Mouse (Mus musculus) CH12F3 (cell line): ENCODE data around the gene Actl10.

Experiments
- in situ Hi-C: fragments of 300-500 bp; cut with MboI; formaldehyde crosslinking; loops from 2 replicates; pipeline ENCODE4 v1.14.3; 2020; ENCODE audit warnings: low sequenced_read_pairs

The Actl10 gene

DNA sequence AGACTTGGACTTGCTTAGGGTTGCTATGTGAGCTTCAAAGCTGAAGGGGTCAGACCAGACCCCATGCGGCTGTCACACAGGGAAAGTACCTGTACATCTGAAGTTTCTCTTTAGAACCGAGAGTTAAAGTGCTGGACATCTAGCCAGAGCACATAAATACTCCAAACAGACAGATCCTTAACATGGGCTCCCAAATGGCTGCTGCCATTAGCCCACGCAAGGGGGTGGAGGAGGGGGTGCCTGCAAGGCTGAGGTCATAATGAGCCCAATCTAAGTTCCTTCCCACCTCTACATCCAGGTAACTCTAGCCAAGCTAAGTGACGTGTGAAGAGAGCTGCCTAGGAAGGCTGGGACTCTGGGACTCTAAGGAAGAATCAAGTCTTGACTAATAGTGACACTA lies at the start of gene Actl10:
Actl10 (plus strand) TSS at position 301 of the 400 bp plus-strand sequence.
- in situ Hi-C loops: no loop called here

DNA sequence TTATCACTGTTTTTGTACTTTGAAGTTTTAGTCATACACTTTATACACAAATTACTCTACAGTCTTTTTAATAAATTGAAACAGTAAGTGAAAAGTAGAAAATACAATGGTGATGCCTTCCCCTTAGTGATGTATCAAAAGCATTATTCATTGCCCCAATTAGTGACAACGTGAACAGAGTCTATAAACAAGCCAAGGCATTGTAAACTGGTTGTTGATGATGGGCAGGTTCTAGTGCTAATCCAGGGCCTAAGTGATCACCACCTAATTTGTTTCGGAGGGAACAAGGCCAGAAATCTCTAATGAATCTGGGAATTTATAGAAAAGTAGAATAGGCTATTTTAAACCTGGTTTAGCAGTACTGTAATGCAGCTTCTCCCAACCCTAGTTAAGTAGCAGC lies 44.5 kb upstream of the Actl10 start:
- in situ Hi-C loops: no loop called here

DNA sequence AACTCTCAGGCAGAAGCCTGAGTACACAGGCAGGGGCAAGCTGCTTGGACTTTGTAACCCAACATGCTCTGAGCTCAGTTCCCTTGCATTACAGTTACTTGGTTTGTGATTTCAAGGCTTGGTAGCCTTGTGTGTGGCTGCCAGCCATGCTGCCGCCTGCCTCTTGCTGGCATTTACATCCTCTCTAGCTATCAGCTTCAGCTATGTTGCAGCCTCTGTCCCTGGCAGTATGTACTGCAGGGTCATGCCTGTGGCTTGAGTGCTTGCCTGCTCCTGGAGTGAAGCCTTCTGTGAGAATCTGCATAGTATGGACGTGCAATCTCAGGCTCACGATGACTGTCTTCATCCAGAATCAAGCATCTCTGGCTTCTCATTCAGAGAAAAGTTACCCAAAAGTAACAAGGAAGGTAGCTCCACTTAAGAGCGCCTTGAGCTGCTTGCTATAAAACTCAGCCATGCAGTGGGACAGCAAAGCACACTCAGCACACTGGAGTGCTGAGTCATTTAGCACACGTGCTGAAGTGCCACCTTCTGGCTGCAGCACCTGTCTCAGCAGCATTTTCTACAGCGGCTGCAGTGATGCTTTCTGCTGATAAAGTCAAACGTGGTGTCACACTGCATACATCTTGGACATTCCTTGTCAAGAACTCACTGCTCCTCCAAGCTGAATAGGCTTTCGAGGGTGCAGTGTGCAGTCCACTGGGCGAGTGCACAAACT lies 43.9 kb upstream of the Actl10 start:
- in situ Hi-C loops: no loop called here

DNA sequence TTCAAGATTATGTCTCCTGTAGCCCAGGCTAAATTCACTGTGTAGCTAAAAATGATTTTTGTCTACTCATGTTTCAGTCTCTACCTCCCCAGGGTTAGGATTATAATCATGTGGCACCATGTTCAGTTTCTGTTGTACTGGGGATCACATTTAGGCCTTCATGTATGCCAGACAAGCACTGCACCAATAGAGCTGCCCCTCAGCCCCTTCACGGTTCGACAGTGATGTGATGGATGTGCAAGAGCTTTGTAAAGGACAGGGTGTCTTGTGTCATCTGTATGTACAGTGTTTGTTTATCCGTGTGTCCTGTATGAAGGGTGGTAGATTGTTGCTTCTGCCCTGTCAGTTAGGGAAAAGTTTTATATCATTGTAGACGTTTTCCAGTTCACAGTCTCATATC lies 43.1 kb upstream of the Actl10 start:
- in situ Hi-C loops: no loop called here

DNA sequence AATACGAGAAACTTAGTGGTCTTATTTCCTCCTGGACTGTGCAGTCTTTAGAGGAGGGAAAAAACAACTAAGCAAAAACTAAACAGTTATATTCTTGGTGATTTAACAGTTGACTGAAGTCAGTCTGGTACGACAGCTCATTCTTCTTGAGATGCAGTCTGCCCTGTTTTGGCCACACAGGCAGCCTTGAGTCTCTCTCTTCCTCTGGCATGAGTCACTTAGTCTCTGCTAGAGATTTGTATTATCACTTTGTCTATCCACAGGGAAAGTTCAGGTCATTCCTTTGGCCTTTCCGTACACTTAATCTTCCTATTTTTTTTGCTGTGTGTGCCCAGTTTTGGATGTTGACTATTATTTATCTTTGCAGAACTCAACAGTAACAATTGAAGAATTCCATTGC lies 41.4 kb upstream of the Actl10 start:
- in situ Hi-C loops: no loop called here

DNA sequence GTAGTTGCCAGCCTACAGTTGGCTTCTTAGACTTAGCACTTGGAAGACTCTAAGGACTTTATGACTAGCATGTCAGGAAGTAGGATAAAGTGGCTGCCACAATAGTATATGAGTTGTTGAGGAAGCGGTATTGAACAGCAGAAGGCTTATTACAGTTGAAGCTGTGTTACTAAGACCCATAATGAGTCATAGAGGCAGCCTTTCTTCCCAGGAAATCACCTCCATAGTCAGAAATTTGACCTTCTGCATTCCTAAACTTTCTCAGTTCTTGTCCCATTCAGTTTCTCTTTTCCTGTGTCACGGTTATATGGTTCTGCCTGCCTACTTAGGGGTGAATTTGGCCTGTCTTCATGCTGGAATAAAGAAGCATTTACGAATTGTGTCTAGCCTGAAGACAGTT lies 34.6 kb upstream of the Actl10 start:
- in situ Hi-C loops: no loop called here

DNA sequence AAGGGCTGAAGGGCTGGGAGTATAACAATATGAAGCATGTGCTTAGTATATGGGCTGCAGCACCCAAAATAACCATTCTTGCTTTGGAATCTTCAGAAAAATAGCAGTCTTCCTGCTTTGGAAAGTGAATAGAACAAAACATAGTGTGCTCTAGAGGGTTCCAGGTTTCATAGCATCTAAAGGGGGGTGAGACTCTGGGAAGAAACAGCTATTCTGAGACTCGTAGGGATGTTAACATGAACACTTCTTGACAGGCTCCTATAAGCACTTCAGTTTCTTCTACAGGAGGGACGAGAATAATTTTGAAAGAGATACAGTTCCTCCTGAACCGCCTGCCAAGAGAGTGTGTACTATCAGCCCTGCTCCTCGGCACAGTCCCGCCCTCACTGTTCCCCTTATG lies 34.2 kb upstream of the Actl10 start:
- in situ Hi-C loops: no loop called here

DNA sequence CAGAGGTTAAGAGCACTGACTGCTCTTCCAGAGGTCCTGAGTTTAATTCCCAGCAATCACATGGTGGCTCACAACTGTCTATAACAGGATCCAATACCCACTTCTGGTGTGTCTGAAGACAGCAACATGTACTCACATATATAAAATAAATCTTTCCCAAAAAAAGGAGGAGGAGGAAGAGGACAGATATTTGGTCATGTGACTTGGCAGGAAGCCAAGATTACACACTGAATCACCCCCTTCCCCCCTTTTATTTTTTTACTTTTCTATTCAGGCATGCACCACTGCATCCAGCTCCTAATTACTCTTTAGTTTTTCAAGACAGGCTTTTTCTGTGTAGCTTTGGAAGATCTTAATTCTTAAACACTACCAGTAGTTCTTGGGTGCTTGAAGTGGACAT lies 30.1 kb upstream of the Actl10 start:
- in situ Hi-C loops: no loop called here

DNA sequence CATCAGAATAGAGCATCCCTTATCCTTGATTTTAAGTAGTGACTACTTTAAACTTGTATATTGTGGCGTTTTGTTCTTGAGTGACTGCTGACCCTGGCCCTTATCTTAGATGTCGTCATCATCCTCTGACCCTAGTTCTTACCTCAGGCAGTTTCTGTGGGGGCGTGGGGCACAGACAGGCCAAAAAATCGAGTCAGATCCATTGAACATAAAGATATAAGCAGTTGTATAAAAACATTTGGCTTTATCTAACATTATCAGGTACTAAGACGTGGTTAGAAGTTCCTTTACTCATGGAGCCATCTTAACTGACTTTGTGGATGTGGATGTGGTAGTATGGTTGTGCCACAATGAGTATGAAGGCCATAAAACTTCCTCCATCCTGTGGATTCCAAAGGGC lies 29.2 kb upstream of the Actl10 start:
- in situ Hi-C loops: no loop called here

DNA sequence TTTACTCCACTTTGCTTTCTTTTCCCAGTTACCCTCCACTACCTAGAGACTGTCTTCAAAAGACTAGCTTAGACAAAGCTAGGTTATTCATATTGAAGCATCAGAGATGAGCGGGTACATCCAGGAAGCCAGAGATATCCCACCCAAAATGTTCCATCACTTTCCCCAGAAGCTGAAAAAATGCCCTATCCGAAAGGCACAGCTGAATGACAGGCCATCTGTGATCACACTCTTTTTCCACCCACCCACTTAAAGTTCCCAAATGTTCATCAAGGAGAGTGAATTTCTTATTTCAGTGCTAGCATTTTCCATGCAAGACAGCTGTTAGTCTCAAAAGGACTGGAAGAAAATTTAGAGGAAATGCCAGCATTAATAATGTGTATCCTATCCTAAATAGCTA lies 26.3 kb upstream of the Actl10 start:
- in situ Hi-C loops: no loop called here

DNA sequence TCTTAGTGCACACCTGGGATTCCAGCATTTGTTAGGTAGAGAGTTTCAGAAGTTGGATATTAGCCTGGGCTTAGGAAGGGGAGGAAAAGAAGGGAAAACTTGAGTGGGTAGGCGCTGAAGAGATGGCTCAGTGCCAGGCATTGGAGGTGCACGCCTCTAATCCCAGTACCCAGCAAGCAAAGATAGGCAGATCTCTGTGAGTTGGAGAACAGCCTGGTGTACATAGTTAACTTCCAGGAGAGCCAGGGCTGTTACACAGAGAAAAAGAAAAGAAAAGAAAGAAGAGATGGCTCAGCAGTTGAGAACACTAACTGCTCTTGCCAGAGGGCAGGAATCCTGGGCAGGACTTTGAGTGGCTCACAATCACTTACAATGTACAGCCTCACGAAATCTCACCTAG lies 25.0 kb upstream of the Actl10 start:
- in situ Hi-C loops: no loop called here

DNA sequence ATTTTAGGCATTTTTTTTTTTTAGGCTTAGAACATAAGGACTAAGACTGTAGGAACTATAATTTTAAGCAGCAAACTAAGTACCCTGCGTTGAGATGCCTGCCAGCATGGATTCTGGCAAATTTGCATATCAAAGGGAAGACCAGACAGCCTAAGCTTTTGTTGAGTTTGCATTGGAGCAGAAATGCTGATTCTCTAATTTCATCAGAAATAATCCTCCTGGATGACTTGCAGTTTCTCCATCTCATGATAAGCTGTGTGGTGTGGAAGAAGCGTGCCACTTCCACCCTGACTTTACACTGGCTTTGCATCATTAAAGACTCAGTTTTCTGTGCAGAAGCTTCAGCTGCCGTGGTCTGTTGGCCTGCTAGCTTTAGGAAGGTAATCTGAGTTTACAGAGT lies 18.7 kb upstream of the Actl10 start:
- in situ Hi-C loops: no loop called here

DNA sequence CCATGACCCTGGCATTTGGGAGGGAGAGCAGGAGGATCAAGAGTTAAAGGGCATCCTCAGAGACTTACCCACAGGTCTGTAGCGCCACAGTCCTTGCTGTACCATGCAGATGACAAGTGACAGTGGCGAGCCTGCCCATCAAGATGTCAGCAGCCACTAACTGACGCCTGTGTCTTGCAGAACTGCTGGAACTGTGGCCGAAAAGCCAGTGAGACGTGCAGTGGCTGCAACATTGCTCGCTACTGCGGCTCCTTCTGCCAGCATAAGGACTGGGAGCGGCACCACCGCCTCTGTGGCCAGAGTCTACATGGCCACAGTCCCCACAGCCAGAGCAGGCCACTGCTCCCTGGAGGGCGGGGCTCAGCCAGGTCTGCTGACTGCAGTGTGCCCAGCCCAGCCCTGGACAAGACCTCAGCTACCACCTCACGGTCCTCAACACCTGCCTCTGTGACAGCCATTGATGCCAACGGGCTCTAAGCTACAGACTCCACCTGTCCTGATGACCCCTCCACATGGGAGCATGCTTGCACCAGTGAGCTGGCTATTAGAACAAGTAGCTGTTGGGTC lies 16.8 kb upstream of the Actl10 start:
- in situ Hi-C loops: loop anchor here (5.0 kb wide), 1 partner anchor 117 kb away; no protein-coding TSS in a partner anchor

DNA sequence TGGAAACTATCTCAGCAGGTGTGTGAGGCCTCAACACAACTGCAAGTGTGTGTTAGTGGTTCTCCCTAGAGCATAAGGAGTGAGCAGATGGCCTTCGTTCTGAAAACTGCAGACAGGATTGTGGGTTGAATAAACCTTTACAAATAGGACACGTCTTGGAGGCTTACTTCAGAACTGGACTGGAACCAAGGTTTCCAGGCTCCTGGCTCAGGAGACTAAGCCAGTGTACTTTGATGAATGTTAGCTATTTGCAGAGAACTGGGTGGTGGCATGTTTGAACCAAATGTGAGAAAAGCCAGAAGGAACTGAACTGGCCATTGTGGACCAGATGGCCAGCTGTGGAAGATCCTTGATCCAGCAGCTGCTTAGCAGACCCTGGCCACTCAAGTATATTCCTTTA lies 13.3 kb upstream of the Actl10 start:
- in situ Hi-C loops: loop anchor here (5.0 kb wide), 1 partner anchor 121 kb away; no protein-coding TSS in a partner anchor

DNA sequence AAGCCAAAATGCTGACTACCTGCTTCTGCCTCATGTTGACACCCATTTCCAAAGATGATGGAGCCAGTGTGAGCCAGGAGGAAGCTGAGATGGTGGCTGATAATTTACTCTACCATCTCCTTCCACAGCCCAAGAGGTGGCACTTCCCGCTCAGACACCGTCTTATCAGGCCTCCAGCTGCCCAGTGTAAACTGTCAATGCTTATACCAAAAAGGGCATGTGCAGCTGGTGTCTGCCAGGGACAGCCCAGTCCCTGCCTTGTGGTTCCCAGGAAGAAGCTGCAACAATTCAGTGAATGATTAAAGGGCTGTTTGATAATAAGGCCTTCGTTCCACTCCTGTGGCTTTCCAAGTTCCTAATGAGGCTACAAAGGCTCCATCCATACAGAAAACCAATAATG lies 12.9 kb upstream of the Actl10 start:
- in situ Hi-C loops: loop anchor here (5.0 kb wide), 1 partner anchor 121 kb away; no protein-coding TSS in a partner anchor

DNA sequence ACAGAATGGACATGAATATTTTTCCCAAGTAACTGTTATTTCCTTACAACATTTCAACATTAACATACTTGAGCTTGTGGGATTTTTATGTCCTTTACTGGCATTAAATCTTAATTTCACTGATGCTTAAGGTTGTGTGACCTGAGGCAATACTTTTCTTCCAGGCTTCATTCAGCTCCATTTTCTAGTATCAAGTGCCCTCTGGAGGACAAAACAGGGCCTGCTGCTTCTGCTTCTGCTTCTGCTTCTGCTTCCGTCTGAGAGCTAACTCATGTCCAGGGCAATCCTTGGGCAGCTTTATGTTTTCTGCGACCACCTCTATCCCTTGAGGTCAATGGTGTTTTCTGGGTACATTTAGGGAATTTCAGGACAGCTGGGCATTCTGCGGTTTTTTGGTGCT lies 11.9 kb upstream of the Actl10 start:
- in situ Hi-C loops: loop anchor here (5.0 kb wide), 1 partner anchor 122 kb away; no protein-coding TSS in a partner anchor

DNA sequence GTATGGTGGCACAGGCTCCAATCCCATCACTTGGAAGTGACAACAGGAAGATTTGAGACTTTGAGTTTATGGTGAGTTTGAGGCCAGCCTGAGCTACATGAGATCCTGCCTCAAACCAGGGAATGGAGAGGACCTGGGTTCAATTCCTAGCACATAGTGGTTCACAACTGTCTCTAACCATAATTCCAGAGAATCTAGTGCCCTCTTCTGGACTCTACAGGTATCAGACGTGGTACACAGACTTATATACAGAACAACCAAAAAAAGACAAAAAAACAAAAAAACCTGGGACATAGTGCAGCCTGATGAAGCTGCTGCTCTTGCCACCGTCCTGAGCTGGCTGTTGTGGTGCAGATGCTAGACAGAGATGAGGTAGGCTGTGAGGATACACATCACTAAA lies 9.9 kb upstream of the Actl10 start:
- in situ Hi-C loops: no loop called here

DNA sequence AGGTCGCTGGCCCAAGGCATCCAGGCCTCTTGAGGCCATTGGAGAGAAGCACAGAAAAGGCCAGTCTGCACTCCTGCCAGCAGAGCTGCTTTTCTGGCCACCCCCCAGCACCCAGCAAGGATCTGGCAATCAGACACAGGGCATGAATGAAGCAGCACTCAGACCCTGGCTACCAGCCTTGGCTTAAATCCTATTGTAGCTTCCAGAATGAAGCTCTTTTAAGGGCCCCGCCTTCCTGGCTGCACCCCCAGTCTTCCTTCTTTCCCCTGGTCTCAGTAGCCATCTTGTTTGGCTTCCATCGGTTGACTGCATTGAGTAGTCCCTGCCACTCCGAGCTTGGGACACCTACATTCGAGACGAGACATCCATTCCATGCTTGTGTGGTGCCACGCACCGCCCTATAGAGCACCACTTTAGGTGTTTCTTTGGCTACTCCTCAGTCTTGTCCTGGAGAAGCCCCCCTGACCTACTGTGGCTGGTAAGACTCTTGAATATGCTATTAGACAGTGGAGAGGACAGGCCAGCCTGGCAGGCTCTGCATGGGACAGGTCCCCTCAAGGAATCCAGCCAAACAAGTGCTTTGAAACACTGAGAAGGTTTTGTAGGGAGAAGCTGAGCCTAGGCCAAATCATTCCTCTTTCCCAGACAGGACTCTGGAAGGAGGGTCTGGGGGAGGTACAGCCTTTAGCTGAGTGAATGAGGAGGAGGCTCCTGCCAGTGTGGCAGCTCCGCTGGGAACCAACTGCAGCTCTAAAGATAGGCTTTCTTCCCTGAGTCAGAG lies 7.8 kb upstream of the Actl10 start:
- in situ Hi-C loops: no loop called here

DNA sequence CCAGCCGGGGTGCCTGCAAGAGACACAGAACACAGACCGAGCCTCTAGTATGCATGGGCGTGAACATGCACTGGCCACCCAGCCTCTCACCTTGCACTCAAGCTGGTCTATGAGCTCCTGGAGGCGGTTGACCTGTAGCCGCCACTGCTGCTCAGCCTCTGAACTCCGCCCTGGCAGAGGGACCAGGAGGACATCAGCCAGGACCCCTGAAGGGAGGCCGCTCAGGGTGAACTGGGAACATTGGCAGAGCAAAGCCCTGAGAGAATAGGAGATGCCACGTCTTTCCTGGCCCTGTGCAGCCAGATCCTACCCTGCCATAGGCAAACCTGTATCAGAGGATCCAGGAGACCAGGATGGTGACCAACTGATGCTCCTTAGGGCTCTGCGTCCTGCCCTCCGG lies 4.9 kb upstream of the Actl10 start, which contains the start of gene 1700003F12Rik:
1700003F12Rik (plus strand) TSS at position 375 of the 400 bp plus-strand sequence.
- in situ Hi-C loops: no loop called here

DNA sequence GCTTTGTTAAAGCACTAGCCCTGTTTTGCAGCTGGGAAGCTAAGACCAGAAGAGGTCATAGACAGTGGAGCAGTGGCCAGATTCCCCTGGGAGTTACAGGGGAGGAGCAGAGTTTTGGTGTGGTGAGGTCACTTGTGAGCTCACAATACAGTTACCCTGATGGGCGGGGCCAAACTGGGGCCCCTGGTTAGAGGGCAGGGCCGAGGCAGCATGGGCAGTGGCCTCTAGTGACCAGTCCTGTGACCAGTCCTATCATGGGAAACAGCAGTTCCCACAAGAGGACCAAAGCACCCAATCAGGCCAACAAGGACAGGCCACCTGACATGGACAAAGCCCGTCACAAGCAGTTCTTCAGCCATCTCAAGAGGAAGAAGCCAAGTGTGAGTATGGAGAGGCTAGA lies 2.9 kb upstream of the Actl10 start:
- in situ Hi-C loops: no loop called here

DNA sequence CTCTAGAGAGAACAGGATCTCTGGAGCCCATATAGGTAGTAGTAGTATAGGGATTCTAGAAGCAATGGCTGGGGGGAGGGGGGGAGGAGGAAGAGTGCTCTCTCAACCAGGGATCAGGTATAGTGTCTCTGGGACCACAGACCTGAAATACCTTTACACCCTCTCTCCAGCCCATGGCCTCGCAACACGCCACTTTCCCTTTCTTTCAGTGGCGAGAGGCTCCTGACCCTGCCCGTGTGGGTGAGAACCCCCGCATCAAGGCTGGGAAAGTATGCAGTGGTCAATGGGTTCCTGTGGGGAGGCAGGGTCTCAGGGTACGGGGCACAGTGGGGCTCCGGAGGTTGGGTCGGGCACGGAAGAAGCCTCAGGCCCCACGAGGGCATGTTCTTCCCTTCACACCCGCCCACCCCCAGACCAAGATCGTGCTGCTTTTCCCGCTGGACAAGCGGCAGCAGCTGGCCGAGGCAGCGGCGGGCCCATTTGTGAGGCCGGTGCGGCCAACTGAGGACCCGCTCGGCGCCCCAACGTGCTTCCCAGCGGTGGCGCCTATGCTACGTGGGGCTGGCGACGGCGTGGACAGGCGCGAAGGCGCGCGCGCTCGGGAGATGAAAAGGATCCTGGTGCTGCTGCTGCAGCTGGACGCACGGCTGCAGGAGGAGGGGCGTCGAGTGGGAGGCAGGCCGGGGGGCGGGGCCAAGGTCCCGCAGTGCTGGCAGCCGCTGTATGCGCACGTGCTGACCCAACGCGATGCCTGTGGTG lies 2.3 kb upstream of the Actl10 start:
- in situ Hi-C loops: no loop called here
